Mouse (Mus musculus): ENCODE results near the gene Stk24.

- TF ChIP-seq CTCF (IDR thresholded peaks at IDR 0.05; ENCODE audit: control insufficient read depth, insufficient read depth, insufficient read length) = no peak
- TF ChIP-seq FOSL1 (IDR thresholded peaks at IDR 0.05; ENCODE audit: insufficient read depth, low read length, poor library complexity, severe bottlenecking) = no peak
- TF ChIP-seq MAX (IDR thresholded peaks at IDR 0.05) = no peak
- no peak for TF ChIP-seq MYOD1 (IDR thresholded peaks at IDR 0.05; ENCODE audit: control insufficient read depth, insufficient read length, low read depth)
Measured at GRCm38 (mm10) chr14:121311083-121311482, 68.7 kb downstream of the Stk24 start.

Measured in C2C12 (cell line).